Mouse (Mus musculus): Measurements from ENCODE around the gene B3galt2.
A peak's percentile ranks its signal among the peaks of the same experiment; 100 is the strongest.

Gene B3galt2

DNA sequence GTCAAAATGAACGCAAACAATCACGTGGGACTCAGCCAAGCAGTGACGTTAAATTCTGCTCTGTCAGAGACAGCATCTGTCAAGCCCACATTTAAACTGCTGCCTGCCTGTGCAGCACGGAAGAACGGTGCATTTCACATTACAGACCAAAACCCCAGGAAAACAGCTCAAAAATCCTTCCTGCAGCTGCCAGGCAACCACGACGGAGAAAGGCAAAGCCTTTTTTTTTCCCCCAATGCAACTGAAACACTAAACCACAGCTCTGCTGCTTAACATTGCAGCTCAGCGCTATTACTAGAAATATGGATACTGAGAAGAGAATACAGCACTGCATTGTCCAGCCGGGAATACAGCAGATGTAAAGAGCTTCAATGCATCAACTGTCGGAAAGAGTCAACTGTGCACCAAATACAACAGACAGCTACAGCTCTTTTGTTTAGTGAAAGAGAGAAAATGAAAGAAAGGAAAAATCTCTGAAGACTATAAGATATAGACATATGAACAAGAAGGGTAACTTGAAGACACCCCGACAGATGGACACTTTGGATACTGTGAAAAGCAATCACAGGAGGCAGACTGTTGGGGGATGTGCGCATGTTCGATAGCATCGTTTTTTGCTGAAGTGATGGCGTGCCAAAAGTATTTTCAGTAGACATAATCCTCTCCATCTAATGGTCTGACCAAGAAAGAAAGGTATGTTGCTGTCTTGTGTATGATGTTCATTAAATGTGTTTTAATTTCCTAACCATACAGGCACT lies at the start of gene B3galt2:
Gene B3galt2, plus strand, starts transcription at position 15 of the 758 bp plus-strand sequence.
- Histone ChIP-seq H3K36me3 (ENCODE audit: insufficient read depth, low read length) (0 out of 2 replicates have a peak, but pooled peaks cover under 1% of the 10 kb centered on the region), H3K4me1 (replicated peaks; ENCODE audit: low read depth, low read length) (peaks cover 8% of the 10 kb centered on the region), H3K4me3 (replicated peaks; ENCODE audit: low read length) (no peak within 1 kb of the TSS), H3K9me3 (ENCODE audit: low read length) (no peaks in the 10 kb centered on the region), H3K27me3 (ENCODE audit: insufficient read depth, low read length) (no peaks in the 10 kb centered on the region)
- TF ChIP-seq NANOG (IDR thresholded peaks at IDR 0.05; ENCODE audit: borderline replicate concordance, low read length) = no peak
- no peak for TF ChIP-seq CTCF (conservative IDR thresholded peaks at IDR 0.05; ENCODE audit: low read length)
- no peak for TF ChIP-seq POU5F1 (IDR thresholded peaks at IDR 0.05; ENCODE audit: borderline replicate concordance, low read length)

DNA sequence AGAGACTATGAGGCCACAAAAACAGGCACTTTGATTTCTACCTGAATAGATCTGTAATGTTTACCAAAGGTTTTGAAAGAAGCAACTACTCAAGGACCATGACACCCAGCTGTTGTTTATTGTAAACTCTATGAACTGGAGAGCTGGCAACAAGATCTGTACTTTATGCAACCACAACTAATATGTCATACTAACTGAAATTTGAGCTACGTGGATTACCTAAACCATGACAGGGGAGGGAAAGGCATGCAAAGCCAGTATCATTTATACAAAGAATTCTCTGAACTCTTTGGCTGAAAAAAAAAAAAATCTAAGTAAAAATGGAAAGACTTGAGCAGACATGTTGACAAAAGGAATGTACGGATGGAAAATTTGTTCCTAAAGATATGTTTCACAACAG lies 43.6 kb upstream of the B3galt2 start:
- TF ChIP-seq CTCF (conservative IDR thresholded peaks at IDR 0.05; ENCODE audit: low read length) (no peak), NANOG (IDR thresholded peaks at IDR 0.05; ENCODE audit: borderline replicate concordance, low read length) (no peak), POU5F1 (IDR thresholded peaks at IDR 0.05; ENCODE audit: borderline replicate concordance, low read length) (no peak)
- Histone ChIP-seq H3K36me3 (ENCODE audit: insufficient read depth, low read length) (no peaks in the 10 kb centered on the region), H3K9me3 (ENCODE audit: low read length) (no peaks in the 10 kb centered on the region), H3K27me3 (ENCODE audit: insufficient read depth, low read length) (no peaks in the 10 kb centered on the region), H3K4me1 (replicated peaks; ENCODE audit: low read depth, low read length) (no peaks in the 10 kb centered on the region), H3K4me3 (replicated peaks; ENCODE audit: low read length) (no peak overlapping the region)

DNA sequence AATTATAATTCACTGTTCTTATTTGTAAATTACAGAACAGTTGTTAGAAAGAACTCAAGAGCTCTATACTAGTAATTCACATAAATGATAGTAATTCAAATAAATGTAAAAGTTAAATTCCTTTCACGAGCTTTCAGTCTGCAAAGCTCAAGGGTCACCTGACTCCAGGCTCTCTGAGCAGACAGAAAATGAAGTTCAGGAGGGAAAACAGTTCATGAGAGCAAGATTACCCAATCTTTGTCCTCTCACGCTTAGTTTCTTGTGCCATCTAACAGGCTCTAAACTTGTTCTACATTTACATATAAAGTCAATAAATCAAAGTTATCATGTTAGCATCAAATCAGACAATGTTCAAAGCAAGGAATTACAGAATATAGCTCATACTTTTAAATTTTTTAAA lies 31.6 kb upstream of the B3galt2 start:
- Histone ChIP-seq H3K27me3 (ENCODE audit: insufficient read depth, low read length) (no peaks in the 10 kb centered on the region), H3K4me1 (replicated peaks; ENCODE audit: low read depth, low read length) (no peaks in the 10 kb centered on the region), H3K9me3 (ENCODE audit: low read length) (no peaks in the 10 kb centered on the region), H3K36me3 (ENCODE audit: insufficient read depth, low read length) (peaks cover 21% of the 10 kb centered on the region), H3K4me3 (replicated peaks; ENCODE audit: low read length) (no peak overlapping the region)
- TF ChIP-seq NANOG (IDR thresholded peaks at IDR 0.05; ENCODE audit: borderline replicate concordance, low read length) (no peak), CTCF (conservative IDR thresholded peaks at IDR 0.05; ENCODE audit: low read length) (no peak), POU5F1 (IDR thresholded peaks at IDR 0.05; ENCODE audit: borderline replicate concordance, low read length) (no peak)

DNA sequence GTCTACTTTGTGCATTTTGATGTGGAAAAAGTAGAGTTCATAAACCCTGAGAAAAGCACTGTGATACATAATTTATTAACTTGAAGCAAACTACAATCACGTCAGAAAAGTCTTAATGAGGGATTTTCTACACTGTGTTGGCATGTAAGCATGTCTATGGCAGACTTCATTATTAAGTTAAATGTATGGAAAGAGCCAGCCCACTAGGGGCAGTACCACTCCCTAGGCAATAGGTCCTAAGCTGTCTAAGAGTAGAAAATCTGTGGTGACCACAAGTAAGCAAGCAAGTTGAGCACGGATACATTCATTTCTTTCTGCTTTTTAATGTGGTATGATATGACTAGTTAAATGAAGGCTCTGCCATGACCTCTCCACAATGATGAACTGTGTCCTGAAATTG lies 27.6 kb upstream of the B3galt2 start:
- no peak overlapping the region for H3K4me3 ChIP-seq (replicated peaks; ENCODE audit: low read length)
- no peaks in the 10 kb centered on the region for H3K9me3 ChIP-seq (ENCODE audit: low read length)
- peaks cover 44% of the 10 kb centered on the region for H3K36me3 ChIP-seq (ENCODE audit: insufficient read depth, low read length)
- H3K4me1 ChIP-seq (replicated peaks; ENCODE audit: low read depth, low read length) = no peaks in the 10 kb centered on the region
- H3K27me3 ChIP-seq (ENCODE audit: insufficient read depth, low read length) = no peaks in the 10 kb centered on the region
- TF ChIP-seq CTCF (conservative IDR thresholded peaks at IDR 0.05; ENCODE audit: low read length) = 0 out of 2 replicates have a peak, but pooled peaks have one; percentile 8
- no peak for TF ChIP-seq NANOG (IDR thresholded peaks at IDR 0.05; ENCODE audit: borderline replicate concordance, low read length)
- no peak for TF ChIP-seq POU5F1 (IDR thresholded peaks at IDR 0.05; ENCODE audit: borderline replicate concordance, low read length)

DNA sequence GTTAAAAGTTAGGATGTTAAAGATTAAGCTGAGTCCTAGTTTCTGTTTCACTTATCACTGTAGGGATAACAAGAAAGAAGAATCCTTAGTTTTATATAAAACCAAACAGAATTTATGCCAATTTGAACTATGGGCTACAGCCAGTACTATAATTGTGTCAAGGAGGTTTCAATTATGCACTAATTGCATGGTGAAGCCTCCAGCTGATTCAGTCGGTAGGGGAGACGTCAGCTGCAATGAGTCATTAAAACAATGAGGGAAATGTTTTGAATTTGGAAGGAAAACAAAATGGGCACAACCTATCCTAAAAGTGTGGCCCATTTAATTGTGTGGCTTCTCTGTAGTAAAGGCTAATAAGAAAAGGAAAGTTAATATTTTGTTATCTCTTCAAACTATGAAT lies 20.7 kb upstream of the B3galt2 start:
- Histone ChIP-seq H3K27me3 (ENCODE audit: insufficient read depth, low read length) (no peaks in the 10 kb centered on the region), H3K4me1 (replicated peaks; ENCODE audit: low read depth, low read length) (no peaks in the 10 kb centered on the region), H3K9me3 (ENCODE audit: low read length) (no peaks in the 10 kb centered on the region), H3K36me3 (ENCODE audit: insufficient read depth, low read length) (peaks cover 56% of the 10 kb centered on the region), H3K4me3 (replicated peaks; ENCODE audit: low read length) (no peak overlapping the region)
- no peak for TF ChIP-seq POU5F1 (IDR thresholded peaks at IDR 0.05; ENCODE audit: borderline replicate concordance, low read length)
- TF ChIP-seq NANOG (IDR thresholded peaks at IDR 0.05; ENCODE audit: borderline replicate concordance, low read length) = no peak
- TF ChIP-seq CTCF (conservative IDR thresholded peaks at IDR 0.05; ENCODE audit: low read length) = no peak

DNA sequence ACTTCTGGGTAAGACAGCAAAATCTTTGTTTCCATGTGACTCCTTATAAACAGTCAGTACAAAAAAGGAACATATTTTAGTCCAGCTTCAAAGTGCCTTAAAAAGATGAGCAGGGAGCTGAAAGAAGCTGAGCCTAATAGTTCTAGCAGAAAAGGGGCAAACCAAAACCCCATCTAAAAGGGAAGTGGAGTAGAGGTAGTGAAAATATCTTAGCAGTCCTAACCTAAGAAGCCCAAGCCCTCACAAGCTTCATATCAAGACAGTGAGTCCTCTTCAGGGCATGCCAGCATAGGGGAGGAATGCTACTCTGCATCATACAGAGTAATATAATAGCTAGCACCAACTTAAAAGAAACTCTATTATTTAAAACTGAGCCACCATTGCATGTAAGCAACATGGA lies 18.5 kb upstream of the B3galt2 start:
- no peak for TF ChIP-seq CTCF (conservative IDR thresholded peaks at IDR 0.05; ENCODE audit: low read length)
- TF ChIP-seq NANOG (IDR thresholded peaks at IDR 0.05; ENCODE audit: borderline replicate concordance, low read length) = no peak
- TF ChIP-seq POU5F1 (IDR thresholded peaks at IDR 0.05; ENCODE audit: borderline replicate concordance, low read length) = no peak
- H3K4me3 ChIP-seq (replicated peaks; ENCODE audit: low read length) = no peak overlapping the region
- peaks cover 63% of the 10 kb centered on the region for H3K36me3 ChIP-seq (ENCODE audit: insufficient read depth, low read length)
- H3K4me1 ChIP-seq (replicated peaks; ENCODE audit: low read depth, low read length) = no peaks in the 10 kb centered on the region
- no peaks in the 10 kb centered on the region for H3K9me3 ChIP-seq (ENCODE audit: low read length)
- H3K27me3 ChIP-seq (ENCODE audit: insufficient read depth, low read length) = no peaks in the 10 kb centered on the region

DNA sequence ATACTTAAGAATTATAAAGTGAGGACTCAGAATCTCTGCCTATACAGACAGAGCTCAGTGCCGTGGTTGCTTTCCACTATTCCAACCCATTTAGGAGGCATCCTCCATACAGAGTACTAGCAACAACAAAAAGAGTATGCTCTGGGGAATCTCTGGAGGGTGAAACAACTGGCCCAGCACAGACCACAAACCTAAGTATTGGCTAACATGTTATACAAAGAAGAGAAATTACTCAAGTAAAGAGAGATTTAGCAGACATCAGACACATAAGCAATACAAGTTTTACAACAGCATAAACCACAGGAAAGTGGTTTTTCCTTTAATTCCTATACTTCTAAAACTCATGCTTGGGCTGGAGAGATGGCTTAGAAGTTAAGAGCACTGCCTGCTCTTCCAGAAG lies 17.8 kb upstream of the B3galt2 start:
- Histone ChIP-seq H3K4me3 (replicated peaks; ENCODE audit: low read length) (no peak overlapping the region), H3K36me3 (ENCODE audit: insufficient read depth, low read length) (peaks cover 63% of the 10 kb centered on the region), H3K4me1 (replicated peaks; ENCODE audit: low read depth, low read length) (no peaks in the 10 kb centered on the region), H3K9me3 (ENCODE audit: low read length) (no peaks in the 10 kb centered on the region), H3K27me3 (ENCODE audit: insufficient read depth, low read length) (no peaks in the 10 kb centered on the region)
- TF ChIP-seq NANOG (IDR thresholded peaks at IDR 0.05; ENCODE audit: borderline replicate concordance, low read length) (no peak), POU5F1 (IDR thresholded peaks at IDR 0.05; ENCODE audit: borderline replicate concordance, low read length) (no peak), CTCF (conservative IDR thresholded peaks at IDR 0.05; ENCODE audit: low read length) (no peak)

DNA sequence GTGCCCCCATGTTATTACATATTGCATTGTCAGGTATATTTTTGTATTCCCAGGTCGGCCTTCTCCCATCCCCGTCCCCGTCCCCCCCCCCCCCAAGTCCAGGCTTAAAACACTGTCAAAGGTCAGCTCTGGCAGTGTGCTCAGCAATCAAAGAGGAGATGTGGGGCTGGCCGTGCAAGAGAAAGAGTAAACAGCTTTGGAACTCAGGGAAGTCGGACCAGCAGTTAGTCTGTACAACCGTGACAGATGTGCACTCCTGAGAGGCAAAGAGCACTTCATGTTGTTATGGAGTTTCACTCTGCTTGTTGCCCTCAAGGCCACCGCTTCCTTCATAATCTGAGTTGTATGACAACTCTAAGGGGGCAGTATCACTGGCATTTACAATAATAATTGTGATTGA lies 9.1 kb upstream of the B3galt2 start:
- peaks cover 7% of the 10 kb centered on the region for H3K4me1 ChIP-seq (replicated peaks; ENCODE audit: low read depth, low read length)
- no peak overlapping the region for H3K4me3 ChIP-seq (replicated peaks; ENCODE audit: low read length)
- H3K9me3 ChIP-seq (ENCODE audit: low read length) = no peaks in the 10 kb centered on the region
- TF ChIP-seq NANOG (IDR thresholded peaks at IDR 0.05; ENCODE audit: borderline replicate concordance, low read length) = no peak
- no peak for TF ChIP-seq CTCF (conservative IDR thresholded peaks at IDR 0.05; ENCODE audit: low read length)
- H3K36me3 ChIP-seq (ENCODE audit: insufficient read depth, low read length) = peaks cover 18% of the 10 kb centered on the region
- H3K27me3 ChIP-seq (ENCODE audit: insufficient read depth, low read length) = no peaks in the 10 kb centered on the region

DNA sequence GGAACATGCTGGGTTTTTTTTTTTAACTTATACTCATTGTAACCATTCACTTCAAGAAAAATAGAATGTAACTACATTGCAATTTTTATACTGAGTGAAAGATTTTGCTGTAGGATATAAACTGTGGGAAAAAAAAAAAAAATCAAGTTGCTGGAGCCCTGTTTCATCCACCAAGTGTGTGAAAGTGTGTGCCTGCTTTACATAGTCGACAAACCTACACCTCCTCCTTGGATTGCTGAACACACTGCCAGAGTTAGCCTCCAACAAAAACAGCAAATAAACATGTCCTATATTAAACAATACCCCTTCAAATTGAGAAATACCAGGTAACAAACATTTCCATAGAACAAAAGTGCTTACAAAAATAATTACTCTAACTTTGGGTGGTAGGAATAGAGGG lies 8.1 kb upstream of the B3galt2 start:
- H3K9me3 ChIP-seq (ENCODE audit: low read length) = no peaks in the 10 kb centered on the region
- H3K4me3 ChIP-seq (replicated peaks; ENCODE audit: low read length) = no peak overlapping the region
- H3K4me1 ChIP-seq (replicated peaks; ENCODE audit: low read depth, low read length) = peaks cover 14% of the 10 kb centered on the region
- no peaks in the 10 kb centered on the region for H3K27me3 ChIP-seq (ENCODE audit: insufficient read depth, low read length)
- TF ChIP-seq NANOG (IDR thresholded peaks at IDR 0.05; ENCODE audit: borderline replicate concordance, low read length) (no peak), CTCF (conservative IDR thresholded peaks at IDR 0.05; ENCODE audit: low read length) (no peak)
- H3K36me3 ChIP-seq (ENCODE audit: insufficient read depth, low read length) = peaks cover 9% of the 10 kb centered on the region; the same call in 1 of the 2 replicates

Data from E14TG2a.4 (cell line).